Mouse (Mus musculus) limb, embryonic 11.5 days (tissue): Measurements from ENCODE around the gene Ankrd13c. TPM values are rescaled to one million over a fixed set of nuclear protein-coding genes. Genes with fewer than 3 reads are reported as not detected.
A peak's percentile ranks its signal among the peaks of the same experiment; 100 is the strongest.

ENCODE experiments used
- ATAC-seq: fragments of 200-750 bp; cut with Nextera tagmentation; 2 replicates; pipeline ENCODE4 v1.8.0; 2017; ENCODE audit warnings: low read depth; ENCODE audit not compliant: insufficient number of reproducible peaks, low FRiP score, low TSS enrichment
- DNase-seq: peaks from one replicate; pipeline ENCODE4 v3.0.0-alpha.2; 2015; ENCODE audit warnings: low spot score
- H3K27ac ChIP-seq: fragments of 300-500 bp; sonication (generic); replicated peaks from 2 replicates; pipeline ENCODE4 v1.5.1; 2014; ENCODE audit warnings: low read depth, mild to moderate bottlenecking, low read length
- H3K27me3 ChIP-seq: fragments of 300-500 bp; sonication (generic); 2 replicates; pipeline ENCODE4 v1.6.1; 2014; ENCODE audit warnings: mild to moderate bottlenecking, low read length, mixed read lengths; ENCODE audit not compliant: control insufficient read depth, insufficient read depth
- H3K36me3 ChIP-seq: fragments of 300-500 bp; sonication (generic); 2 replicates; pipeline ENCODE4 v1.6.1; 2014; ENCODE audit warnings: mild to moderate bottlenecking, low read length, moderate library complexity, mixed read lengths; ENCODE audit not compliant: control insufficient read depth, insufficient read depth
- H3K4me1 ChIP-seq: fragments of 300-500 bp; sonication (generic); 2 replicates; pipeline ENCODE4 v1.6.1; 2014; ENCODE audit warnings: low read length, mixed read lengths; ENCODE audit not compliant: control insufficient read depth, insufficient read depth
- H3K4me2 ChIP-seq: fragments of 300-500 bp; sonication (generic); 2 replicates; pipeline ENCODE4 v1.6.1; 2014; ENCODE audit warnings: low read depth, mild to moderate bottlenecking, moderate library complexity; ENCODE audit not compliant: severe bottlenecking
- H3K4me3 ChIP-seq: fragments of 300-500 bp; sonication (generic); 2 replicates; pipeline ENCODE4 v1.5.1; 2014; ENCODE audit warnings: low read depth, low read length
- H3K9ac ChIP-seq: fragments of 300-500 bp; sonication (generic); 2 replicates; pipeline ENCODE4 v1.6.1; 2014; ENCODE audit warnings: mild to moderate bottlenecking, low read length
- H3K9me3 ChIP-seq: fragments of 300-500 bp; sonication (generic); 2 replicates; pipeline ENCODE4 v1.6.1; 2016; ENCODE audit warnings: low read length; ENCODE audit not compliant: control insufficient read depth
- WGBS: fragments of 180-500 bp; shearing (Covaris S2); extraction: QIAGEN DNeasy Blood & Tissue Kit; methylation state at CpG from one replicate; pipeline ENCODE4 v1.1.7; 2014; 5-methylcytosine and 5-hydroxymethylcytosine counted together
- polyA plus RNA-seq: library from polyadenylated mRNA; unstranded; fragments of >200 nt; fragmentation: Nextera tagmentation; extraction: Ambion mirVana; gene quantifications from 2 replicates; pipeline ENCODE4 v1.2.1, GENCODE M21; 2014

Ankrd13c gene
- polyA plus RNA-seq, 1 experiment from 2014 or later: 13.4 TPM

- DNase-seq (peak; percentile 94), ATAC-seq (peak; percentile 87)
- Histone ChIP-seq H3K36me3 (no peaks in the 10 kb centered on the region), H3K4me1 (peaks cover 8% of the 10 kb centered on the region; the same call in 1 of the 2 replicates), H3K27ac (peak overlapping the region; percentile 97), H3K9ac (peak overlapping the region; percentile 96), H3K27me3 (no peaks in the 10 kb centered on the region), H3K4me3 (peak overlapping the region; percentile 93), H3K4me2 (peak overlapping the region; percentile 81), H3K9me3 (no peaks in the 10 kb centered on the region)
- under 1% methylated on average over 61 of the region's 61 CpGs for WGBS
Measured at GRCm38 (mm10) chr3:158031371-158031925, 84.4 kb downstream of the Ankrd13c start.

- ATAC-seq (no peak), DNase-seq (no peak)
- peaks cover 8% of the 10 kb centered on the region; the same call in 1 of the 2 replicates for H3K4me1 ChIP-seq
- H3K27ac ChIP-seq: no peak overlapping the region; the same call in 1 of the 2 replicates
- no peaks in the 10 kb centered on the region for H3K36me3 ChIP-seq
- H3K9ac ChIP-seq: peak overlapping the region; percentile 96
- peak overlapping the region; percentile 93 for H3K4me3 ChIP-seq
- H3K4me2 ChIP-seq: peak overlapping the region; percentile 81
- WGBS: 10% methylated on average over 4 of the region's 4 CpGs
- H3K9me3 ChIP-seq: no peaks in the 10 kb centered on the region
- no peaks in the 10 kb centered on the region for H3K27me3 ChIP-seq
Measured at GRCm38 (mm10) chr3:158032106-158032505, 85.1 kb downstream of the Ankrd13c start.

- DNase-seq (no peak), ATAC-seq (no peak)
- Histone ChIP-seq H3K9ac (peak overlapping the region; percentile 81), H3K4me3 (peak overlapping the region; percentile 72), H3K27ac (peak overlapping the region; percentile 9; the same call in 1 of the 2 replicates), H3K4me2 (peak overlapping the region; percentile 60), H3K9me3 (no peaks in the 10 kb centered on the region), H3K4me1 (peaks cover 15% of the 10 kb centered on the region; the same call in 1 of the 2 replicates), H3K36me3 (no peaks in the 10 kb centered on the region), H3K27me3 (no peaks in the 10 kb centered on the region)
- 2% methylated on average over 11 of the region's 11 CpGs for WGBS
Measured at GRCm38 (mm10) chr3:158035866-158036265, 88.8 kb downstream of the Ankrd13c start.

- ATAC-seq: peak; percentile 97
Measured at GRCm38 (mm10) chr3:158036329-158036988, 89.4 kb downstream of the Ankrd13c start, which contains the start of the genes Srsf11 and Lrrc40. Srsf11 (minus strand) TSS chr3:158036639. Lrrc40 (plus strand) TSS chr3:158036662.

GRCm38 (mm10) chr3:158038106-158038505 is 91.1 kb downstream of the Ankrd13c start:
- 82% methylated on average over 3 of the region's 3 CpGs for WGBS
- DNase-seq: no peak

More at GRCm38 (mm10) chr3:158036329-158036988, 89.4 kb downstream of the Ankrd13c start, which contains the start of the genes Srsf11 and Lrrc40:
- Histone ChIP-seq H3K27ac (peak within 1 kb of the TSS; percentile 9; the same call in 1 of the 2 replicates), H3K9ac (peak within 1 kb of the TSS; percentile 81), H3K4me3 (peak within 1 kb of the TSS; percentile 72), H3K27me3 (no peaks in the 10 kb centered on the region), H3K4me2 (peak within 1 kb of the TSS; percentile 60), H3K4me1 (peaks cover 15% of the 10 kb centered on the region; the same call in 1 of the 2 replicates), H3K9me3 (no peaks in the 10 kb centered on the region), H3K36me3 (no peaks in the 10 kb centered on the region)
- under 1% methylated on average over 54 of the region's 55 CpGs for WGBS
- peak; percentile 97 for DNase-seq

GRCm38 (mm10) chr3:158040755-158041154 is 93.7 kb downstream of the Ankrd13c start:
- ATAC-seq (no peak), DNase-seq (no peak)
- no peaks in the 10 kb centered on the region for H3K27me3 ChIP-seq
- no peaks in the 10 kb centered on the region; the same call in 1 of the 2 replicates for H3K36me3 ChIP-seq
- H3K4me2 ChIP-seq: no peak overlapping the region
- no peak overlapping the region for H3K4me3 ChIP-seq
- H3K9ac ChIP-seq: no peak overlapping the region
- H3K9me3 ChIP-seq: no peaks in the 10 kb centered on the region
- 90% methylated on average over 2 of the region's 2 CpGs for WGBS
- peaks cover 7% of the 10 kb centered on the region; the same call in 1 of the 2 replicates for H3K4me1 ChIP-seq
- H3K27ac ChIP-seq: no peak overlapping the region

More at GRCm38 (mm10) chr3:158038106-158038505, 91.1 kb downstream of the Ankrd13c start:
- no peak overlapping the region for H3K9ac ChIP-seq
- H3K9me3 ChIP-seq: no peaks in the 10 kb centered on the region
- H3K27me3 ChIP-seq: no peaks in the 10 kb centered on the region
- no peak for ATAC-seq
- no peak overlapping the region for H3K4me3 ChIP-seq
- H3K4me1 ChIP-seq: peaks cover 10% of the 10 kb centered on the region; the same call in 1 of the 2 replicates
- H3K27ac ChIP-seq: no peak overlapping the region
- H3K36me3 ChIP-seq: no peaks in the 10 kb centered on the region; the same call in 1 of the 2 replicates
- H3K4me2 ChIP-seq: no peak overlapping the region

- no peaks in the 10 kb centered on the region; the same call in 1 of the 2 replicates for H3K36me3 ChIP-seq
- H3K27ac ChIP-seq: no peak overlapping the region
- H3K4me1 ChIP-seq: no peaks in the 10 kb centered on the region
- no peak overlapping the region for H3K9ac ChIP-seq
- WGBS: 82% methylated on average over 2 of the region's 2 CpGs
- no peaks in the 10 kb centered on the region for H3K27me3 ChIP-seq
- no peak for DNase-seq
- H3K4me3 ChIP-seq: no peak overlapping the region
- H3K4me2 ChIP-seq: no peak overlapping the region
- no peak for ATAC-seq
- no peaks in the 10 kb centered on the region for H3K9me3 ChIP-seq
Measured at GRCm38 (mm10) chr3:158049508-158049907, 102.5 kb downstream of the Ankrd13c start.
